Mouse (Mus musculus) c-Kit-positive CD71-positive TER-119-negative erythroid progenitor cells, embryonic 14.5 days (primary cell): ENCODE measurements around the gene Add3.
A peak's percentile ranks its signal among the peaks of the same experiment; 100 is the strongest.

ENCODE experiments used
- DNase-seq: peaks from one replicate; pipeline ENCODE4 v3.0.0-alpha.2; 2013; ENCODE audit warnings: low read depth

Add3 gene

DNA sequence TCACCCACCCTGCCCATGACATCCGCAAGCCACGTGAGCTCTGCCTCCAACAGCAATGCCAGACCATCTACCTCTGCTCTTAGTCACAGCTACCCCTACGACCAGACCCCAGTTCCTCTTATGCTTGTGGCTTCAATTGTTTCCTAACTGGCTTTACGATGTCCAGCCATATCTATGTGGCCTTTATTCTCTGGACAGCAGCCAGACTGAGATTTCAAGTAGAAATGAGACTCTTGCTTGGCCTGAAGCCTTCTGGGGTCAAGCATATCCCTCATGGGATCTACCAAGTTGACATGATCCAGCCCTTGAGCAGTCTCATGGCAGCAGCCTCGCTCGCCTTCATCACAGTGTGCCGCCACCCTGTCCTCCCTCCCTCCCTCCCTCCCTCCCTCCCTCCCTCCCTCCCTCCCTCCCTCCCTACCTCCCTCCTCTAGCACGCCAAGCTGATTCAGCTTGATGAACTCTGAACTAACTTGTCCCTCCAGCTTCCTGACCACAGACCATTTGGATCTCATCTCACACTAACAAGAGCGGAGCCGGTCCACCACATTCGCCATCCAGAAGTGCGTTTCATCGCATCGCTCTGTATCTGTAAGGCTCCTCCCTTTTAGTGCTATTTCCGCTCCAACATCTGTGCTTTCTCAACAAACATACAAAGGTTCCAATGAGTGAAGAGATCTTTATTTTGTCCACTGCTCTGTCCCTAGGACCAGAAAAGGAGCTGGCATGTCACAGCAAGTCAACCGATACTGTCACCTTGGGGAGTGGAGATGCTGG lies 9.7 kb upstream of the Add3 start:
- DNase-seq = no peak

DNA sequence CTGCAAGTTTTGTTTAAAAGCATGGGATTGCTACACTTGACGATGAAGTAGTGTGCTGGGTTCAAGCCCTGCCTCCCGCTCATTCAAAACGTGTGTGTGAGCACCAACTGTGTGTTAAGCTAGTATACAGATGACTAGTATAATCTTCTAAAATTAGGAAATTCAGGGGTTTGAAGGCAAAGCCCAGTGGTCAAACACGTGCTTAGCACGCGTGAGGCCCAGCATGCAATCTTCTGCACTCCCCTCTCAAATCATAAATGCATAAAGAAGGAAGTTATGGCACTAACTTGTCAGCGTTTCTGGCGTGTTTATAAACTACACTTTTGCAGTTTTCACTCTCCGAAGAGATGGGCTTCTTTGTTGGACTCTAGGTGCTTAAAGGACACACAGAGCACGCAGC lies 7.8 kb upstream of the Add3 start:
- no peak for DNase-seq

DNA sequence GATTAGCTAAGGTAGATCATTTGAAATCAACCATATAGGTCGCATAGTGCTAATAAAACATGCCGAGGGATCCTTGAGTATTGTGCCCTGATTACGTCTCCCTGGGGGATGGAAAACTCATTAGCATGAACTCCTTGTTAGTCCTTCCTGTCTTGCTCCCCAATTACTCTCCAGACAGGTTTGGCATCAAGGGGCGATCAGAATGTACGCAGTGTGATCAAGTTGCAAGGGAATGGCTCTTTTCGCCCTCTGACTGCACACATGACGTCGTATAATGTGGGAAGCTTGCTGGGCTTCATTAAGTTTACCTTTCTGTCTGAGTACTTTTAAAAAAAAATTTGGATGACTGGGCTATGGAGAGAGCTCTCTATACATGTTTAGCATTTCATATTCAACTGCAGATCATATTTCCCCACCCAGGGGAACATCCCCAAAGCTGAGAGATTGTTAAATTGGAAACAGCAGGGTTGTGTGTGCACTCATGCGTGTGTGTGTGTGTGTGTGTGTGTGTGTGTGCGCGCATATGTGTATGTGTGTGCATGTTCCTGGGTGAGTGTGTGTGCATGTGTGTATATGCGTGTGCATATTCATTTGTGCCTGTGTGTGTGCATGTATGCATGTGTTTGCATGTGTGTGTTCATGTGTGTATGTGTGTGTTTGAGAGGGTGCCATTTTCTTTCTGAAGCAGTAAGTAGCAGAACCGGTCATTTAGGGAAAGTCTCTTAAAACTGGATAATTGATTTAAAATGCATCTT lies 3.7 kb upstream of the Add3 start:
- no peak for DNase-seq

DNA sequence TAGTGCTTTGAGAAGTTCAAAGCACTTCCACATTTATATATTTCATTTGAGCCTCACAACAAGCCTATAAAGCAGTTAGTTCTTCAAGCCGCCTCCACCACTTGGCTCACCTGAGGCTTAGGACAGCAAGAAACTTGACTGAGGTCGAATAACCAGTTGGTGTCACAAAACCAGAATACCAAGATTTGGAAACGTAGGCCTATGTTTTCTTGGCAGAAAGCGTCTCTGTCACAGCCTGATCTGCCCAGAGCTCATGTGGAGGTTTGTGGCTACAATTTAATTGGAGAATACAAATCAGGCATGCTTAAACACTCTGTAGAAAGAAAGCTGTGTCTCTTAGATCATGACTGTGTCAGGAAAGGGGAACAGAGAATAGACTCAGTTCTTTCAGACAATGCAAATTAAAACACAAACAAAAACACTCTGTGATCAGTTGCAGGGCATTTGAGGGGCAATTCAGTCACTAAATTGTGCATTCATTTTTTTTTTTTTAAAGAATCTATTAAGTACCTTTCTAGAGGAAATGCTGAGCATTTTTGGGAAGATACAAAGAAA lies 3.0 kb upstream of the Add3 start:
- no peak for DNase-seq

DNA sequence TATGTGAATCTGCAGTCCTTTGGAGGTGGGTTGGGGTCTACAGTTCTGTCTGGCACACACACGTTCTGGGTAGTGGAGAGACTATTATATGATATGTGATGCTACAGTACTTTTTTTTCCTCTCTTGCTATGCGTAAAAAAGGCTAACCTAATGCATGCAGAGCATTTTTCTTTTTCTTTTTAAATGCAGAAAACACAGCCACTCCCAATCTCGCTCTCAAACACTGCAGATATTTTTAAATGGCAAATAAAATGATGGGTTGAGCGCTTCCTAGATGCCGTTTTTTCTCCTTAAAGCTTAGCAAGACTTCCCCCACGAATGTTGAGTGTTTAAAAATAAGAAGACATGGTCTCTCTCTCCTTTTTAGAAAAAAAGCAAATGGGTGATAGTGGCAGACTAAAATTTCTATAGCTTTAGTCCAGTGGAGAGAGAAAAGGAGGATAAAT lies 584 bp downstream of the Add3 start:
- DNase-seq = no peak

DNA sequence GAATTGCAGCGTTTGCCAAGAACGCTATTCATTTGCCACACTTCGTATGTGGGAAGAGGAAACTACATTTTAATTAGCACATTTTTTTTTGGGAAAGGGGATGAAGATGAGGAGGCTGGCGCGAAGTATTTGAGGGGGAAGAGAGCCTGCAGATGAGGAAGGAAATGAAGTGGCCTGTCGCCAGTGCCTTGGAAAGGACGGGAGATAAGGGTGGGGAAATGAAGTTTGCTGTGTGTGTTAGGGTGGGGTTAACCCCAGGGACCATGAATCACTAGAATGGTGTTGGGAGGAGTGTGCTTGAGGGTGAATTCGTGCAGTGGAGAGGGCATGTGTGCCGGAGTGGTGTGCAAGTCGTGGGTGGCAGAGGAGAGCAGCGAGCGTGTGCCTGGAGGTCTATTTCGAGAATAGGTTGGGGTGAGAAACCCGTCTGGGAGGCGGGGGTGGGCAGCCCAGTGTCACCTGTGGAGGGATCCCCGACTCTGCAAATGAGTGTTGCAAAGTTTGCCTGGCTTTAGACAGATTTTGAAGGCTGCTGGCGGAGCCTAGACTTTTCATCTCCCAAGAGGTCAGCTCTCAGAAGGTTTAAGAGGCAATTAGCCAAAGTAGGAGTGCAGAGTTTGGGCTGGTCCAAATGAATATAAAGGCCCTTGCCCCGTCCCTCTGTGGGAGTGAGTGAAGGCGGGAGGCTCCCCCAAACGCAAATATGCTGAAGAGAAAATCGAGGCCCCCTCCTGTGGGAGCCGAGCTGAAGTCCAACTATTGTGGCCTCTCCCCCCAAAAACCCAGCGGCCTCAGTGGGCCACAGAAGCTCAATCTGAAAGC lies 1.2 kb downstream of the Add3 start:
- DNase-seq = no peak

DNA sequence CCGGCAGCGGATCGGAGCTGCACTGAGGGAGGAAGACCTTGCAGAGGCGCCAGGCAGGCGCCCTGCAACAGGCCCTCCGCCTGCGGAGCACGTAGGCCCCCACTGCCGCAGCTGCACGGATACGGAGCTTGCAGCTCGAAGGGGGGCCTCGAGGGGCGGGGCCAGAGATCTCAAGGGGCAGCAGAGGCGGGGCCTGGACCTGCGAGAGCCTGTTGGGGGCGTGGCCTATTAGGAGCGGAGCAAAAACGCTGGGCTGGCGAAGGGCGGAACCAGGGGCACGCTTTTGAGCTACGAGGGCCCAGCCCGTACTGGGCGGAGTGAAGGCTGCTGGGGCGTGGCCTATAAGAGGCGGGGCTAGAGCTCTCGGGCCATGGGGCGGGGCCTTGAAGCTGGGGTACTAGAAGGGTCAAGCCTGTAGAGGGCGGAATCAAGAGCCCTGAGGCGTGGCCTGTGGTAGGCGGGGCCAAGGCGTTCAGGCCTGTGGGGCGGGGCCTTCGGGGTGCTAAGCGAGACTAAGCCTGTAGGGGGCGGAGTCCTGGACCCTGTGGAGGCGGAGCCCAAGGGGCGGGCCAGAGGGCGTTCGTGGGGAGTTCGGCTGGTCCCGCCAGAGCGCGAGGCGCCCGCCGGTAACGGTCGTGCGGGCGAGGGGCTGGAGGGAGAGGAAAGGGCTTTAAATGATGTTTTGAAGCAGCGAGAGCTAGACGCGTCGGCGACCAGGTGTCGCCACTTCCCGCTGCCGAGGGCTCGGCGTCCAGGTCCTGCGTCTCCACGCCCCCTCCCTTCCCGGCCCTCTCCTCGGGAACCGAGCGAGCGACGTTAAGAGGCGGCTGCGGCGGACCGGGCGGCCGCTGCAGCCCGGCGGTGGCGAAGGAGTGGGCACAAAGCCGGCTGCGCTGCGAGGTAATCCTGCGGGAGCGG lies 2.2 kb downstream of the Add3 start:
- DNase-seq = peak; percentile 99

DNA sequence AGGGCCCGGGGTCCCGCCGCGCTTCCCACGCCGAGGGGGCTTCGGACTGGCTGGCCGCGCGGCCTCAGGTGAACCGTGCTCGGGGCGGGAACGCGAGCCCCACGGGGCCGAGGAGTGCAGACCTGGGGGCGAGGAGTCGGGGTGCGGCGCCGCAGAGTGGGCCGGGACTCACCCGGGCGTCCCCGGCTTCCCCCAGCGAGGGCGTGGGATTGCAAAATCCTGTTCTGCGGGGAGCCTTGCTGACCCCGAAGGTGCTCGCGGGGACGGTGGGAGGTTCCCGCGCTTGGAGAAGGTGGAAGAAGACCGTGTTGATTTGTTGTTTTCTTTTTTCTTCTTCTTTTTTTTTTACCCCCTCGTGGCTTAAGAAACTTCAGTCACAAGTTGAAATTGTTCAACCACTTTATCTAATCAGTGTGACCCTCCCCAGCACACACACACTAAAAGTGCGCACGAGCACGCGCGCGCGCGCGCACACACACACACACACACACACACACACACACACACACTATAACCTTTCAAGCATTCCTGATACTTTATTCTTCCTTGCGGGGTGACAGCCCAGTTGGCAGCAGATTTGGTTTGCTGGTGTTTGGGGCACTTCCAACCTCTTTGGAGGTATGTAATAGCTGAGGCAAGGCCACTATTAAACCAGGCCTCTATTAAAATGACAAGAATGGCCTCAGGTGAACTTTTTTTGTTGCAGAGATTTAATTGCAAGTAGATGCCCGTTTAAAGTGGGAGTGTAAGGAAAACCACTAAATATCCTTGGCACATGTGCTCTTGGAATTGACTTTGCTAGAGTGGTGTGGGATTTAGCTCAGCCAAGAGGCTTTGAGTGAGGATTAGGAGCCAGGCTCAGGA lies 3.1 kb downstream of the Add3 start:
- DNase-seq = no peak

DNA sequence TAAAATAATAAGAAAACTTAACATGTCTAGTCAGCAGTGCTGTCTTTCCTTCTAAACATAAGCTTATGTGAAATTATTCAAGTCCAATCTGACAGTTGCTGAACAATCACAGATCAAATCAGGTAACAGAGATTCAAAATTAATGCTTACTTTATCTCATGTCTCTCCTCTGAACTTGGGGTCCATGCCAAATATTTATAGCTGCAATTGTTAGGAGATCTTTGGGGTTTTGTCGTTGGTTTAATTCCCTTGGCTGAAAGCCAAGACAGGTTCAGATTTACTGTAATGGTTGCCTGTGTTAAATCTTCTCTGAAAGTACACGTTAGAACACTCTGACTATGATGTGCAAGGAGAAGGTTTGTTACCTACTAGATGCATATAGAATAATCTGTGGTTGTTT lies 4.8 kb downstream of the Add3 start:
- no peak for DNase-seq

DNA sequence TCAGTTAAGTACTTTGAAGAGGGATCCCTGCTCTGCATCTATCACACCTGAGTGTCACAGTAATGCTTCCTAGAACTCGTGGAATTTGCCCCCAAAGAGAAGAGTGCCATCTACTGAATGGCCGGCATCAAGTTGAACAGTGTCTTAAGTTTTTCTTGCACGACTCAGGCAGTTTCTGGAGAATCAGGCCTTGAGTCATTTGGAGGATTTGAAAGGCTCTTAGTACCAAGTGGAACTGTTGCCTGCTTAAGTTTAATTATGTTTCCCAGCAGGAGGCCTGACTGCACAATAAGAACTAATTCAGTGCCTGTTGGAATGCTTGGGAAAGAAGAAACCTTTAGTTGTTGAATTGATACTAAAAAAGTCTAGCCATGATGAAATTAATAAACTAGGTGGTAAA lies 9.1 kb downstream of the Add3 start:
- DNase-seq = no peak

DNA sequence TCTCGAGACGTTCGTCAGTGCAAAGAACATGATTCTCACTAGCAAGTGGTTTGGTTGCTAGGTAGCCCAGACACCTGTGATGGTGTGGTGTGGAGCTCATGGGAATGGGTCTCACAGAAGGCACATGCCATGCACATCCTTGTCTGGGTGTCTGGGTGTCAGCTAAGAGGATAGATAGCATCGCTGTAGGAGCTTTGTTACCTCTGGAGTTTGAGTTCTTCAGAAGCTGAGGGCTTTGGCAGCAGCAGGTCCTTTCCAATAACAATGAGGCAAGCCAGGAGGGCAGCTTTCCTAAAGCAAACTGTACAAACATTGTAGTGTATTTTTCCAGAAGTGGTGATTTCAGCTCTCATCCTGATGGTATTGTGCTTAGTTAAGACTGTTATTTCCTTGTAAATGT lies 12.2 kb downstream of the Add3 start:
- no peak for DNase-seq

DNA sequence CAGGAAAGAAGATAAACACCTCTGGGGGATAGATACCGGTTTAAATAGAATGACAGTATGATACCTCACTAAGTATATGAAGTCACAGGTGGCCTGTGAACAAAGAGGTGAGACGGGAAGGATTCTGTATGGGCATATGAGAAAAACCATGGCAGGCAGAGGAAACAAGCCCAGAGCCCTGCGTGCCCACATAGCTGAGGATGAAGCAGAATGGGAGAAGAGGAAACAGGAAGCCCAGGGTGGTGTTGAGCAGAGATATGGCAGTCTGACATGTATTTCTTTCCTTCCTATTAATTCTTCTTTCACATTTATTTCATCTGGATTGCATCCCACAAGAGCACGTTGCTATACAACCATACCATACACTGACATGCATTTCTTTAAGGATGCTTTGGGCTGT lies 12.9 kb downstream of the Add3 start:
- no peak for DNase-seq

DNA sequence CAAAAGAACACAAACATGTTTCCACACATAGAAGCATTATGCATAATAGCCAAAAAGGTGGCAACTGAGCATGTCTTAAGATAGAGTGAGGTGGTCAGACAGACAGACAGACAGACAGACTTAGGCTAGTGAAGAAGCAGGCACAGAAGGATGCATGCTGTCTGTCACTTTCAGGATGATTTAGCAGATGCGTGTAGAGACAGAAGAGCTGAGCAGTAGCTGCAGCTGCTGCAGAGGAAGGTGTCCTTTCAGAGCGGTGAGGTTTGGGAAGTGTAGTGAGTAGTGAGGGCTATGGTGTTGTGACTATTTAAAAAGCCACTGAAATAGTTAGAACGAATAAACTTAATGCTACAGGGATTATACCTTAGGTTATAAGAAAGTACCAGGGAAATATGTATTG lies 13.9 kb downstream of the Add3 start:
- no peak for DNase-seq

DNA sequence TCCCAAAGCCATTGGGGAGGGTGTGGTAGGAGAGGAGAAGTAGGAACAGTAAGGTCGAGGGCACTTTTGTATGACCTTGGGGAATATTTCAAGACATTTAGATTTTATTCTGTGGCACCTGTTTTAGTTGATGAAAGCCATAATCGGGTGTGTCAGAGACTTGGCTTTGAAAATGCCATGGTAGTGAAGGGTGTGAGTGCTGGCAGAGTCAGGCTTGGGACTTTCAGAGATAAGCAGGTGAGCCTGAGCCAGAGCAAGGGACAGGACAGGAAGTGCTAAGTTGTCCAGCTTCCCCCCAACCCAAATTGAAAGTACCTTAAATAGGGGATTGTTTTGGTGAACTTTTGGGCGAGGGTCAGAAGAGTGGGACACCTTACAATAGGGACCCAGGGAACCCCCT lies 16.1 kb downstream of the Add3 start:
- no peak for DNase-seq

DNA sequence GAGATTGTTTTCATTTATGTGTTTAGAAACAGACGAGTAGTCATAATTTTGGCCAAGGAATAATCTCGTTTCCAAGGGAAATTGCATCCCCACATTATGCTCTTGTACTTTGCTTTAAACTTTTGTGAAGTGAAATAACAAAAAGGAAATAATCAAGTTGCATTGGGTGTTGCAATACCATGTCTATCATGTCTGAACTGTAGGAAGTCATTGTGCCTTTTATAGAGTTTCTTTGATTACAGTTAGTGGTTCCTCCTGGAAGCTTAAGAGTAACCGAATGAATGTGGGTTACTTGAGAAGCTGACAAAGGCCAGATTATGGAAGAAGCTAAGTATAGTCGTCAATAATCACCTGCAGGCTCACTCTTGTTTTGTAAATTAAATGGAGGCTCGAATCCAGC lies 16.9 kb downstream of the Add3 start:
- DNase-seq = no peak

DNA sequence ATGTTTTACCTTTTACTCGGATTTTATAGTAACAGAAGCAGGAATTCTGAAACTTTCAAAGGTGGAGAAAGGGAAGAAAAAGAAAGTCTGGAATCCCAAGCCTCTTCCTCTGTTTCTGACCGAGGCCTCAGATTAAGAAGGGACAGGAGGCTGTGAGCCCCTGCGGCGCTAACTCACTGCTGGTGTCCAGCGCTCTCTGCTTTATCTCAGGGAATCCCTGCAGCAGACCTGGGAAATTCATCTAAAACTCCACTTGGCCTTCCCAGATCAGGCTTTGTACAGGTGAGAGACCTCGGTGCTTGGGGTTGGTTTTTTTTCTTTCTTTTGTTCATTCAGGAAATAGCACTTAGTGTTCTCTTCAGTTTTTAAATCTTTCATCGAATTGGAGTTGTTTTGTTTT lies 19.1 kb downstream of the Add3 start:
- no peak for DNase-seq

DNA sequence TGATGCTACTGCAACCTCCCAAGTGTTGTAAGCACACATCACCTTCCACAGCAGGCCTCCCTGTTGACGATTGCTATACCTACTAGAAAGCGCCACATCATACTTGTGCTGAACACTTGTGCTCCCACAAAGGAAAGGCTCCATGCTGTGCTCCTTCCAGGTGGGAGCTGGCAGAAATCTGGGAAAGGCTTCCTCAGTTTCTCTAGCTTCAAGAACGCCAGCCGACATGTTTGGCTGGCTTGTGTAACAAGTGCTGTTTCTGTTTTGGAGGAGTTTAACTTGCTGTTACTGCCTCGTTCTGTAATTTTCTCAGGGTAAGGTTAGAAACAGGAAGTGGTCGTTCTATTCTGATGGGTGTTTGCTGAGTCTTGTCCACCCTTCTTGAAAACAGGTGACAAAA lies 22.7 kb downstream of the Add3 start:
- DNase-seq = no peak

DNA sequence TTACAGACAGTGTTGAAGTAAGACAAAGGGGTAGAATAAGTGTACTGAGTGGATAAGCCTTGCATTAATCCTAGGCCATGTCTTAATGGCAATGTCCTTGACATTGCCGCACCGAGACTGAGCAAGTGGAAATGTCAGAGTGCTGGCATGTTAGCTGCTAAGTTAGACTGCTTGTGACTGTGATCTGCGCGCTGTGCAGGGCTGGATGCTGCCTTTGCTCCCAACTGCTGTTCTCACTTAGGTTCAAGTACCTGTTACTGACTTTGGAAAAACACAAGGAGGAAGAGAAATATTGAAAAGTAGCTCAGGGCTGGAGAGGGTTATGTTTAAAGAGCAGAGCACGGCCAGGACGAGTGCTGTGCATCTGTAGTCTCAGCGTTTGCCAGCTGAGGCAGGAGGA lies 24.4 kb downstream of the Add3 start:
- DNase-seq = no peak

DNA sequence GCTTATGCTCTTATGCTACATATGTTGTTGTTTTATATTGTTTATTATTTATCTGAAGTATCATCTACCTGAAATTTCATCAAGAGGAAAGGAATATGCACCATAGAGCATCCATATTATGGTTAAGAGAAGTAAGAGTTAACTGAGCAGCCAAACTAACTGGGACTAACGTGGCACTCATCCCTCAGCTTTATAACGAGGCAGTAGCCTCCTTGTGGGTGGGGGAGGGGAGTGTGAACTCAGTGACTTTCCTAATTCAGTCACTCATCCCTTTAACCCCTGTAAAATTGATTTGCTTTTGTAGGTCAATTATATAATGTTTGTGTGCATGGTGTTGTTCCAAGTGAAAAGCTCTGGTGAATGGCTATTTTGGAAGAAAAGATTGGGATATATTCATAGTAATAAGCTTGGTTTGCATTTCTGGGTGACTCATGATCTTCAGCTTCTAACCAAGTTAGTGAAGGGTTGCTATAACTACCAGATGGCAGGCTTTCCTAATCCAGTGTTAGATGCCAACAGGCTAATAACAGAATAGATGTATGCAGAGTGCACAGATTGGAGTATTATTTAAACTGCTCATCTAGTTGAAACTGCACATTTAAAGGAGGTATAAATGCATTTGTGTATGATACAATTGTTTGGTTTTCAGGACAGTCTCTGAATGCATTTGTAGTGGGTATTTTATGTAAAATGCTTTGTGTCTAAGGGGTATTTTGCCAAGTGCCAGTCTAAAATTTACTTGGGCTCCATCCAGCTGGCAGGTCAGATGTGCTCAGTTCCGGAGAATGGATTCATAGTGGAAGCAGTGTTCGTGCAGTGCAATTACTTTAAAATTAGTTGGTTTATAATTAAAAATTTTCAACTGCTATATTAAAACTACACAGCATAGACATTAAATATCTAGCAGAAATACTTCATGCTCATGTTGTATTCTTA lies 25.3 kb downstream of the Add3 start:
- DNase-seq = no peak
